Mouse (Mus musculus) liver, embryonic 16.5 days (tissue): ENCODE measurements around the gene Fem1a. TPM values are rescaled to one million over a fixed set of nuclear protein-coding genes. Genes with fewer than 3 reads are reported as not detected.

Experiments used
- ATAC-seq: fragments of 200-750 bp; cut with Nextera tagmentation; 2 replicates; pipeline ENCODE4 v1.8.0; 2017; ENCODE audit warnings: low read depth, mild to moderate bottlenecking, moderate number of reproducible peaks, moderate library complexity
- H3K27ac ChIP-seq: fragments of 300-500 bp; sonication (generic); 2 replicates; pipeline ENCODE4 v1.5.1; 2014; ENCODE audit warnings: mild to moderate bottlenecking, low read length
- H3K27me3 ChIP-seq: fragments of 300-500 bp; sonication (generic); 2 replicates; pipeline ENCODE4 v1.6.1; 2014; ENCODE audit warnings: low read depth, low read length, mixed read lengths; ENCODE audit not compliant: control insufficient read depth, insufficient read depth
- H3K36me3 ChIP-seq: fragments of 300-500 bp; sonication (generic); 2 replicates; pipeline ENCODE4 v1.6.1; 2014; ENCODE audit warnings: mild to moderate bottlenecking; ENCODE audit not compliant: control insufficient read depth, insufficient read depth
- H3K4me1 ChIP-seq: fragments of 300-500 bp; sonication (generic); 2 replicates; pipeline ENCODE4 v1.6.1; 2014; ENCODE audit warnings: low read depth, low read length, mixed read lengths; ENCODE audit not compliant: control insufficient read depth
- H3K4me2 ChIP-seq: fragments of 300-500 bp; sonication (generic); 2 replicates; pipeline ENCODE4 v1.6.1; 2014; ENCODE audit warnings: low read depth, low read length, mixed read lengths
- H3K4me3 ChIP-seq: fragments of 300-500 bp; sonication (generic); 2 replicates; pipeline ENCODE4 v1.5.1; 2014; ENCODE audit warnings: low read depth, mild to moderate bottlenecking, low read length
- H3K9ac ChIP-seq: fragments of 300-500 bp; sonication (generic); 2 replicates; pipeline ENCODE4 v1.6.1; 2014; ENCODE audit warnings: low read depth, low read length
- H3K9me3 ChIP-seq: fragments of 300-500 bp; sonication (generic); replicated peaks from 2 replicates; pipeline ENCODE4 v1.6.1; 2016; ENCODE audit warnings: low read length; ENCODE audit not compliant: control insufficient read depth
- WGBS: fragments of 180-500 bp; shearing (Covaris S2); extraction: QIAGEN DNeasy Blood & Tissue Kit; methylation state at CpG from one replicate; pipeline ENCODE4 v1.1.7; 2014; ENCODE audit not compliant: insufficient replicate concordance; 5-methylcytosine and 5-hydroxymethylcytosine counted together
- polyA plus RNA-seq: library from polyadenylated mRNA; unstranded; fragments of >200 nt; fragmentation: Nextera tagmentation; extraction: Ambion mirVana; gene quantifications from 2 replicates; pipeline ENCODE4 v1.2.1, GENCODE M21; 2015

Fem1a gene
- polyA plus RNA-seq, 1 experiment from 2014 or later, result 5.7 TPM

DNA sequence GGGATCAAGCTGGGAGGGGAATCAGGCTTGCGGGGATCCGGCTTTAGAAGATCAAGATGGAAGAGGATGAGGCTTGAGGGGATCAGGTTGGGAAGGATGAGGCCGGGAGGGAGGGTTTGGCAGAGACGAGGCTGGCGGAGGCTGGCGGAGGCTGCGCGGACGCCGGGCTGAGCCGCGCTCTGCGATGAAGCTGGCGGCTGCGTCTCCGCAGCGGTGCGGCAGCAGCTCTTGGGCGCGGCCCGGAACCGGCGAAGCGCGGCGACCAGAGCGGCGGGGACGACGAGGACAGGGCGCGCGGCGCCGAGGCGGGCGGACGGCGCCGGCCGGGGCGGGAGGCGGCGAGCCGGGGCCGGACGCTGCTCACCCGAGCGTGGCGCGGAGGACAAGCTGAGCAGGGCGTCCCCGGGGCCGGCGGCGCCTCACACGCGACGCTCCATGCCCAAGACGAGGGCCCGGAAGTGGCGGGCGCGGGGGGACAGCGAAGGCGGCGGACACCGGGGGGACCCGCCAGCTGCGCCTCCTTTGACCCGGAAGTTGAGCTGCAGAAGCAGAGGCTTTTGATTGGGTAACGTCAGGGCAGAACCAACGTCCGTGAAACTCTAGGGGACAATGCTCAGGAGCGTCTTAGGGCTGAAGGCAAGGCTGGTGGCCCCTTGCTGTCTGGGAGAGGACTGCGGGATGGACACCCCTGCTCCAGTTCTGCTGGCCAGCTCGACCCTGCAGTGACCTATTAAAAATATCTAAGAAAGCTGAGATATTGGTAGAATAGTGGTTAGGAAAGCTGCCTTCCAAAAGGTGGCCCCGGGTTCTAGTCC is 38.0 kb upstream of the Fem1a start, which contains the start of gene Dpp9:
Dpp9 (minus strand) TSS at position 529 of the 815 bp plus-strand sequence.
- under 1% methylated on average over 78 of the region's 78 CpGs for WGBS
- H3K4me3 ChIP-seq, result peak within 1 kb of the TSS; percentile 82
- ATAC-seq, result peak; percentile 94

GRCm38 (mm10) chr17:56219251-56219650 is 37.4 kb upstream of the Fem1a start:
- no peaks in the 10 kb centered on the region for H3K36me3 ChIP-seq
- H3K27ac ChIP-seq, result peak overlapping the region; percentile 45
- no peaks in the 10 kb centered on the region for H3K27me3 ChIP-seq
- H3K9me3 ChIP-seq, result no peaks in the 10 kb centered on the region
- peak overlapping the region; percentile 82 for H3K9ac ChIP-seq
- WGBS, result 28% methylated on average over 12 of the region's 12 CpGs
- ATAC-seq, result no peak
- peak overlapping the region; percentile 82 for H3K4me3 ChIP-seq
- peaks cover 16% of the 10 kb centered on the region for H3K4me1 ChIP-seq
- peak overlapping the region; percentile 87 for H3K4me2 ChIP-seq

More for the DNA sequence above, 38.0 kb upstream of the Fem1a start, which contains the start of gene Dpp9:
- H3K36me3 ChIP-seq, result no peaks in the 10 kb centered on the region
- H3K4me1 ChIP-seq, result peaks cover 16% of the 10 kb centered on the region
- H3K27me3 ChIP-seq, result no peaks in the 10 kb centered on the region
- H3K27ac ChIP-seq, result peak within 1 kb of the TSS; percentile 82
- H3K9ac ChIP-seq, result peak within 1 kb of the TSS; percentile 82
- H3K4me2 ChIP-seq, result peak within 1 kb of the TSS; percentile 87
- no peaks in the 10 kb centered on the region for H3K9me3 ChIP-seq

DNA sequence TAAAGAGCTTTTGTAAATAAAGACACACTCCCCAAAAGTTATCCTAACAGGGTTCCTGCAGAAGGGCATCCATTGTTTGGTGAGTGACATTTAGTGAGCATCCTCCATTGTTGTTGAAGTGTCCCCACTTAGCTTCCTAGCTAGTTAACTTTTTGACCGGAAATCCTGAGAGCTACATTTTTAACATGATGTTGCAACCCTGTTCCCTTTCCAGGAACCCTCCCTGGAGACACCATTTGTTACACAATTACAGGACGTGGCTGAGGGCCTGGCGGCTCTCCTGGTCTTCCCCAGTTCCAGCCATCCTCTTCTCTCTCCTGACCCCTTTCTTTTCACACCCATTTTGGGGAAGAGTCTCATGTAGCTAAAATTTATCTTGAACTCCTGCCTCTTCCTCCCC is 36.8 kb upstream of the Fem1a start:
- no peaks in the 10 kb centered on the region for H3K36me3 ChIP-seq
- H3K9me3 ChIP-seq, result no peaks in the 10 kb centered on the region
- H3K27me3 ChIP-seq, result no peaks in the 10 kb centered on the region
- H3K4me2 ChIP-seq, result peak overlapping the region; percentile 87; the same call in 1 of the 2 replicates
- H3K9ac ChIP-seq, result no peak overlapping the region
- 30% methylated on average over 3 of the region's 3 CpGs for WGBS
- 0 out of 2 replicates have a peak, but pooled peaks have one; percentile 8 for ATAC-seq
- peaks cover 16% of the 10 kb centered on the region for H3K4me1 ChIP-seq
- H3K27ac ChIP-seq, result peak overlapping the region; percentile 45
- H3K4me3 ChIP-seq, result no peak overlapping the region

GRCm38 (mm10) chr17:56224916-56225315 is 31.7 kb upstream of the Fem1a start:
- Histone ChIP-seq H3K36me3 (no peaks in the 10 kb centered on the region), H3K4me3 (no peak overlapping the region), H3K9me3 (no peaks in the 10 kb centered on the region), H3K9ac (no peak overlapping the region), H3K4me1 (no peaks in the 10 kb centered on the region), H3K4me2 (no peak overlapping the region), H3K27me3 (no peaks in the 10 kb centered on the region), H3K27ac (no peak overlapping the region)
- ATAC-seq, result no peak
- WGBS, result 16% methylated on average over 1 of the region's 1 CpGs

GRCm38 (mm10) chr17:56226566-56226965 is 30.0 kb upstream of the Fem1a start:
- no peak overlapping the region for H3K4me2 ChIP-seq
- no peak overlapping the region for H3K27ac ChIP-seq
- H3K36me3 ChIP-seq, result no peaks in the 10 kb centered on the region
- WGBS, result 44% methylated on average over 3 of the region's 3 CpGs
- no peaks in the 10 kb centered on the region for H3K9me3 ChIP-seq
- H3K4me3 ChIP-seq, result no peak overlapping the region
- no peak overlapping the region for H3K9ac ChIP-seq
- H3K27me3 ChIP-seq, result no peaks in the 10 kb centered on the region
- H3K4me1 ChIP-seq, result no peaks in the 10 kb centered on the region
- no peak for ATAC-seq

- no peaks in the 10 kb centered on the region for H3K9me3 ChIP-seq
- 55% methylated on average over 10 of the region's 10 CpGs for WGBS
- no peak overlapping the region for H3K4me3 ChIP-seq
- ATAC-seq, result no peak
- H3K9ac ChIP-seq, result no peak overlapping the region
- no peaks in the 10 kb centered on the region for H3K27me3 ChIP-seq
- no peaks in the 10 kb centered on the region for H3K4me1 ChIP-seq
- H3K36me3 ChIP-seq, result no peaks in the 10 kb centered on the region
- H3K27ac ChIP-seq, result no peak overlapping the region
- H3K4me2 ChIP-seq, result no peak overlapping the region
These were observed 26.7 kb upstream of the Fem1a start for GRCm38 (mm10) chr17:56229943-56230342.

GRCm38 (mm10) chr17:56233389-56233788 is 23.2 kb upstream of the Fem1a start:
- Histone ChIP-seq H3K9ac (no peak overlapping the region), H3K27ac (no peak overlapping the region), H3K4me3 (no peak overlapping the region), H3K4me1 (no peaks in the 10 kb centered on the region), H3K9me3 (no peaks in the 10 kb centered on the region), H3K36me3 (no peaks in the 10 kb centered on the region), H3K4me2 (no peak overlapping the region), H3K27me3 (no peaks in the 10 kb centered on the region)
- WGBS, result 45% methylated on average over 8 of the region's 8 CpGs
- no peak for ATAC-seq

DNA sequence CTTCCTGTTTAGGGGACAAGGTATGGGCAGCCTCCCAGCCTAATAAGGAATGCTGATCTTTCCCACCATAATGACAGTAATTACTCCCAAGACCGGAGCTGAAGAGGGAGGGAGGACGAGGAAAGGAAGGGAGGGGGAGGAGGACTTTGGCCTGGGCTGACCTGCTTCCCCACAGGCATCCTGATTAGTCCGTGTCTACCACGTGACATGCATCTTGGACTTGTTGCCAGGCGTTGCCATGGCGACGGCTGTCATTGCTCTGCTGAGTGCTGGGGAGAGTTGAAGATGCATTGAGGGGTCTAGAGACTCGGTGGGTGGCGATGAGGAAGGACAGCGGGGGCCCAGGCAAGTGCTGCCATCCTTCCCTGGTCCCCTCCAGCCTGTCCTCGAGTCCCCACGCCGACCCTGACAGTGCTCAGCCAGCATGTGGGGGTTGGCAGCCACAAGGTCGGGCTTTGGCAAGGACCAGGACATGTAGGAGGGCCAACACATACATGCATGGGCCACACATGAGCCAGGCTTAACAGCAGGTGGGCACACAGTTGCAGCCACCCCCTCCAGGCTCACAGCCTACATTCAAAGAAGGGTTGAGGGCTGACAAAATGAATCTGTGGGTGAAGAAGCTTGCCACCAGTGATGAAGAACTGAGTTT is 22.7 kb upstream of the Fem1a start:
- H3K4me2 ChIP-seq, result no peak overlapping the region

More for the DNA sequence above, 22.7 kb upstream of the Fem1a start:
- peak; percentile 61 for ATAC-seq
- H3K36me3 ChIP-seq, result no peaks in the 10 kb centered on the region
- WGBS, result 3% methylated on average over 14 of the region's 14 CpGs
- no peaks in the 10 kb centered on the region for H3K27me3 ChIP-seq
- H3K27ac ChIP-seq, result no peak overlapping the region
- no peaks in the 10 kb centered on the region for H3K4me1 ChIP-seq
- H3K4me3 ChIP-seq, result no peak overlapping the region
- no peak overlapping the region for H3K9ac ChIP-seq
- no peaks in the 10 kb centered on the region for H3K9me3 ChIP-seq
